Mouse (Mus musculus): Measurements from ENCODE around the gene Tifab. TPM values are rescaled to one million over a fixed set of nuclear protein-coding genes. Genes with fewer than 3 reads are reported as not detected.

Gene Tifab
- polyA plus RNA-seq (2017; shearing (Covaris generic)) = under 1 TPM in 1 of 2 experiments, not detected in 1; 0.14 TPM

GRCm38 (mm10) chr13:56178416-56179035, at the start of gene Tifab:
Gene Tifab, minus strand, starts transcription at chr13:56178885.

GRCm38 (mm10) chr13:56136200-56136599, 42.5 kb downstream of the Tifab start, which contains the start of gene H2afy:
Gene H2afy, minus strand, starts transcription at chr13:56136361.

Other genes starting within 250 kb of the Tifab start
- 100 to 1,000 TPM; 295 to 380 TPM for gene H2afy, start 42.5 kb downstream of the Tifab start, polyA plus RNA-seq (2017; shearing (Covaris generic))
- not detected for gene Neurog1, start 73.3 kb upstream of the Tifab start, polyA plus RNA-seq (2017; shearing (Covaris generic))
- gene Cxcl14, start 117.7 kb upstream of the Tifab start, polyA plus RNA-seq (2017; shearing (Covaris generic)) = not detected
- gene Gm3045, start 247.7 kb upstream of the Tifab start, polyA plus RNA-seq (2017; shearing (Covaris generic)) = under 1 TPM; 0.15 to 0.23 TPM